32 mouse cellular contexts compared by ENCODE assay signal in genomic region chr9:95578366-95578895, GRCm38 (mm10). TPM values are rescaled to one million over a fixed set of nuclear protein-coding genes. Genes with fewer than 3 reads are reported as not detected.
DNase-seq lines count a peak whose midpoint lies in the region; ATAC-seq and TF ChIP-seq lines count a peak whose summit lies in the region.
"Had no signal": no experiment of that assay in that cellular context is flagged by ENCODE, and none has a peak within 500 bp of the region (broad histone marks: within the 10 kb centered on the region; RNA-seq: fewer than 3 reads in every experiment).

No protein-coding gene starts in this region.

- no peak overlapping the region for H3K27ac ChIP-seq in intestine, postnatal 0 days (ENCODE audit: low read depth, low read length)
- H3K27ac ChIP-seq in intestine, embryonic 16.5 days (ENCODE audit: low read length), result no peak overlapping the region
- no peak overlapping the region for H3K27ac ChIP-seq in kidney, embryonic 16.5 days (ENCODE audit: low read length)
- no peak overlapping the region for H3K27ac ChIP-seq in gastrocnemius, adult 2 months
- H3K27ac ChIP-seq: embryonic facial prominence, embryonic 13.5 days; forebrain, embryonic 12.5 days; heart, adult 2 months; hindbrain, embryonic 13.5 days; left cerebral cortex, adult 2 months; limb, embryonic 12.5 days; liver, embryonic 12.5 days; midbrain, embryonic 13.5 days had no signal

- no peaks in the 10 kb centered on the region for H3K4me1 ChIP-seq in intestine, postnatal 0 days (replicated peaks; ENCODE audit: control insufficient read depth, insufficient read depth, low read length)
- H3K4me1 ChIP-seq in intestine, embryonic 16.5 days (ENCODE audit: control insufficient read depth, insufficient read depth, low read length), result 0 out of 2 replicates have a peak, but pooled peaks cover 3% of the 10 kb centered on the region
- H3K4me1 ChIP-seq in kidney, embryonic 16.5 days (ENCODE audit: insufficient read depth, low read length), result peaks cover 7% of the 10 kb centered on the region; the same call in 1 of the 2 replicates
- H3K4me1 ChIP-seq: megakaryocyte, embryonic 14.5 days had no signal

- no peaks in the 10 kb centered on the region for H3K36me3 ChIP-seq in intestine, postnatal 0 days (ENCODE audit: control insufficient read depth, insufficient read depth)
- H3K36me3 ChIP-seq in intestine, embryonic 16.5 days (ENCODE audit: control insufficient read depth, insufficient read depth, low read length), result no peaks in the 10 kb centered on the region
- no peaks in the 10 kb centered on the region for H3K36me3 ChIP-seq in kidney, embryonic 16.5 days (ENCODE audit: insufficient read depth, low read length)
- H3K36me3 ChIP-seq: embryonic facial prominence, embryonic 13.5 days; forebrain, embryonic 12.5 days; G1E; heart, embryonic 12.5 days; hindbrain, embryonic 13.5 days; limb, embryonic 12.5 days; liver, embryonic 12.5 days; midbrain, embryonic 13.5 days had no signal

- DNase-seq in 416B (ENCODE audit: low read depth) (peak; percentile 9), adipocyte (ENCODE audit: low spot score) (peak; percentile 23)
- DNase-seq in thymus, postnatal 0 days (ENCODE audit: low spot score), result no peak
- no peak for DNase-seq in gastrocnemius, adult 2 months
- DNase-seq: adrenal gland, postnatal 10 days; cerebellum, adult 18-20 months; cerebellum, postnatal 10 days; heart, adult 2 months; heart, postnatal 4 days; kidney, adult 11 months; kidney, postnatal 25 days; liver, postnatal 0 days; lung, postnatal 36 days; right cerebral cortex, adult 18-20 months; spleen, adult 18-20 months; thymus, postnatal 25 days had no signal

- no peak overlapping the region for H3K4me3 ChIP-seq in intestine, postnatal 0 days (ENCODE audit: low read depth, low read length)
- H3K4me3 ChIP-seq in intestine, embryonic 16.5 days (ENCODE audit: low read length), result no peak overlapping the region
- H3K4me3 ChIP-seq in kidney, embryonic 16.5 days (ENCODE audit: low read length), result no peak overlapping the region
- no peak overlapping the region for H3K4me3 ChIP-seq in gastrocnemius, adult 2 months
- H3K4me3 ChIP-seq: embryonic facial prominence, embryonic 13.5 days; erythroblast, embryonic 14.5 days; forebrain, embryonic 12.5 days; heart, adult 2 months; heart, embryonic 12.5 days; hindbrain, embryonic 13.5 days; left cerebral cortex, adult 2 months; limb, embryonic 12.5 days; liver, embryonic 12.5 days; megakaryocyte, embryonic 14.5 days; midbrain, embryonic 13.5 days had no signal

- whole genome bisulfite sequencing in intestine, postnatal 0 days, result 72% methylated on average over 5 of the region's 5 CpGs
- 81% methylated on average over 5 of the region's 5 CpGs for WGBS in intestine, embryonic 16.5 days
- 85% methylated on average over 5 of the region's 5 CpGs for WGBS in kidney, embryonic 16.5 days

- H3K9me3 ChIP-seq in intestine, postnatal 0 days (ENCODE audit: control insufficient read depth), result no peaks in the 10 kb centered on the region
- no peaks in the 10 kb centered on the region for H3K9me3 ChIP-seq in intestine, embryonic 16.5 days (ENCODE audit: control insufficient read depth, low read length)
- no peaks in the 10 kb centered on the region for H3K9me3 ChIP-seq in kidney, embryonic 16.5 days (ENCODE audit: low read length)
- H3K9me3 ChIP-seq: embryonic facial prominence, embryonic 13.5 days; forebrain, embryonic 12.5 days; G1E; heart, embryonic 12.5 days; hindbrain, embryonic 13.5 days; limb, embryonic 12.5 days; liver, embryonic 12.5 days; megakaryocyte, embryonic 14.5 days; midbrain, embryonic 13.5 days had no signal

- H3K4me2 ChIP-seq in intestine, postnatal 0 days (replicated peaks; ENCODE audit: low read depth), result no peak overlapping the region
- H3K4me2 ChIP-seq in intestine, embryonic 16.5 days (ENCODE audit: low read depth, low read length), result no peak overlapping the region
- H3K4me2 ChIP-seq in kidney, embryonic 16.5 days (replicated peaks; ENCODE audit: low read depth, low read length), result no peak overlapping the region
- H3K4me2 ChIP-seq: embryonic facial prominence, embryonic 13.5 days; forebrain, embryonic 12.5 days; heart, embryonic 12.5 days; hindbrain, embryonic 13.5 days; limb, embryonic 12.5 days; liver, embryonic 12.5 days; midbrain, embryonic 13.5 days had no signal

- H3K9ac ChIP-seq in intestine, postnatal 0 days (ENCODE audit: low read depth, low read length), result no peak overlapping the region
- H3K9ac ChIP-seq in intestine, embryonic 16.5 days (ENCODE audit: low read depth, low read length), result no peak overlapping the region
- no peak overlapping the region for H3K9ac ChIP-seq in kidney, embryonic 16.5 days (replicated peaks; ENCODE audit: low read length)
- H3K9ac ChIP-seq: embryonic facial prominence, embryonic 13.5 days; forebrain, embryonic 12.5 days; heart, embryonic 12.5 days; hindbrain, embryonic 13.5 days; limb, embryonic 12.5 days; liver, embryonic 12.5 days; liver, postnatal 0 days; midbrain, embryonic 13.5 days had no signal

- intact Hi-C loops in gastrocnemius, adult 2 months (cut with DNase I), result no loop called here

- H3K27me3 ChIP-seq in intestine, postnatal 0 days (replicated peaks; ENCODE audit: control insufficient read depth, insufficient read depth, low read length), result peaks cover 5% of the 10 kb centered on the region; the same call in 1 of the 2 replicates
- H3K27me3 ChIP-seq in intestine, embryonic 16.5 days (replicated peaks; ENCODE audit: control insufficient read depth, insufficient read depth, low read length), result 0 out of 2 replicates have a peak, but pooled peaks cover 4% of the 10 kb centered on the region
- peaks cover 9% of the 10 kb centered on the region for H3K27me3 ChIP-seq in kidney, embryonic 16.5 days (ENCODE audit: insufficient read depth, low read length)

- no peak for TF ChIP-seq CTCF in intestine, postnatal 0 days (IDR thresholded peaks at IDR 0.05; ENCODE audit: low read depth)
- TF ChIP-seq CTCF in gastrocnemius, adult 2 months (IDR thresholded peaks at IDR 0.05), result no peak

- peak; percentile 69 for ATAC-seq in intestine, postnatal 0 days
- ATAC-seq in intestine, embryonic 16.5 days, result no peak
- ATAC-seq in kidney, embryonic 16.5 days (ENCODE audit: low FRiP score, low TSS enrichment), result no peak
- ATAC-seq: liver, embryonic 12.5 days; liver, postnatal 0 days; midbrain, embryonic 13.5 days had no signal

RNA-seq across cellular contexts. Expression of gene Paqr9, which starts 19.0 kb away (rescaled TPM):
- 22.1 and 23.2 TPM in 2 replicates for polyA plus RNA-seq in intestine, postnatal 0 days (2015; fragmentation: Nextera tagmentation; extraction: Ambion mirVana)
- 0.67 and 0.87 TPM in 2 replicates for polyA plus RNA-seq in intestine, embryonic 16.5 days (2015; fragmentation: Nextera tagmentation; extraction: Ambion mirVana)
- polyA plus RNA-seq in kidney, embryonic 16.5 days (2015; fragmentation: Nextera tagmentation; extraction: Ambion mirVana), result 0.81 and 1.00 TPM in 2 replicates
- 0.03 and 0.04 TPM in 2 replicates for polyA plus RNA-seq in thymus, postnatal 0 days (2015; fragmentation: Nextera tagmentation; extraction: Ambion mirVana)
- total RNA-seq in gastrocnemius, adult 2 months (2021), result 1 to 10 TPM; 1.9 to 5.0 TPM
- polyA plus RNA-seq: G1E had no signal

RNA-seq across cellular contexts. Expression of gene Pcolce2, which starts 59.0 kb away (rescaled TPM):
- polyA plus RNA-seq in intestine, postnatal 0 days (2015; fragmentation: Nextera tagmentation; extraction: Ambion mirVana), result 0.16 and 0.43 TPM in 2 replicates
- polyA plus RNA-seq in intestine, embryonic 16.5 days (2015; fragmentation: Nextera tagmentation; extraction: Ambion mirVana), result 0.40 and 0.89 TPM in 2 replicates
- 1.00 and 1.3 TPM in 2 replicates for polyA plus RNA-seq in kidney, embryonic 16.5 days (2015; fragmentation: Nextera tagmentation; extraction: Ambion mirVana)
- 3.3 and 4.9 TPM in 2 replicates for polyA plus RNA-seq in thymus, postnatal 0 days (2015; fragmentation: Nextera tagmentation; extraction: Ambion mirVana)
- 10 to 100 TPM in 1 of 2 experiments, 1 to 10 TPM in 1; 8.2 to 13.7 TPM for total RNA-seq in gastrocnemius, adult 2 months (2021)
- total RNA-seq: common myeloid progenitor, adult 5-6 weeks; monocyte, adult 5-6 weeks had no signal
- polyA plus RNA-seq: erythroblast, embryonic 14.5 days; G1E had no signal

Comparison
In these comparisons a context has a peak if more than half of its experiments do, and no peak if none do; other contexts are left out.
1. RNA of gene Paqr9, which starts 19.0 kb away (polyA plus RNA-seq): 22.1 to 23.2 TPM in intestine, postnatal 0 days; 0.81 to 1.00 TPM in kidney, embryonic 16.5 days, 0.67 to 0.87 TPM in intestine, embryonic 16.5 days and 0.03 to 0.04 TPM in thymus, postnatal 0 days; every median in the first group is over 10 times any median in the second.
2. DNase-seq: peak in 416B (single experiment) and adipocyte (single experiment); none in thymus, postnatal 0 days (single experiment) and gastrocnemius, adult 2 months (single experiment).